Mouse (Mus musculus): ENCODE data around the gene Arid1b. TPM values are rescaled to one million over a fixed set of nuclear protein-coding genes. Genes with fewer than 3 reads are reported as not detected.

Arid1b gene
- polyA plus RNA-seq, 1 experiment, result 99.0 TPM

DNA sequence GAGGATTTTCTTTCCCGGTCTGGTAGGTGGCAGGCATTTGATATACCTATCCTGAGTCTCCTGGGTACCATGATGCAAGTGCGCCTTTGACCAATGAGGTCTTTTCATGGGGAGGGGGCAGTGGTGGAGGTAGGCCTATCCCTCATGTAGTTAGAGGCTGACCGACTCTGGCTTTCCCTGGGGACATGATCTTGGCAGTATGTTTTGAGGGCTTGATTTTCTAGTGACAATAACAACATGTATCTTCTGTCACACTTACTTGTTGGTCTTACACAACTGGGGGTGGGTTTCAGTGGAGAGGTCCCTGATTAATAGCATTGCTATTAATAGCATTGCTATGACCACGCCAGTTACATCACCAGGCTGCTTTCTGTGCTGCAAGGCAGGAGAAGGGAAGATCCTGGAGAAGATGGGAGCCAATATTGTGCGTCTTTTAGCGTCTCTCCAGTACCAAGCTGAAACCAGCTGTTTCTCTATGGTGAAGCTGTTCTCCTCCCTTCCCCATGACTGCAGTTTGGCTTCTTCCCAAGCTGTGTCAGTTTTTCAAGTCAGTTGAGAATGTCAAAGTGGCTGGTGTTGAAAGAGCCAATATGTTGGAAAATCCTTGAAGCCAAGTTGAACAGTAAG is 216.1 kb downstream of the Arid1b start:
- 0 out of 2 replicates have a peak, but pooled peaks cover 2% of the 10 kb centered on the region for H3K4me1 ChIP-seq (replicated peaks; ENCODE audit: control insufficient read depth, insufficient read depth, low read length)
- H3K27me3 ChIP-seq (ENCODE audit: control insufficient read depth, insufficient read depth, low read length), result no peaks in the 10 kb centered on the region
- TF ChIP-seq CTCF (IDR thresholded peaks at IDR 0.05; ENCODE audit: borderline replicate concordance, control insufficient read depth, extremely low read depth, insufficient read depth, low read length, poor library complexity) (no peak), POLR2A (IDR thresholded peaks at IDR 0.05; ENCODE audit: control insufficient read depth, extremely low read depth, insufficient read depth, low read length, poor library complexity) (no peak)
- DNase-seq, result no peak
- no peaks in the 10 kb centered on the region for H3K36me3 ChIP-seq (ENCODE audit: control insufficient read depth, insufficient read depth, low read length)
- 92% methylated on average over 6 of the region's 6 CpGs for WGBS
- no peak overlapping the region for H3K27ac ChIP-seq (ENCODE audit: control insufficient read depth, insufficient read depth, low read length)
- H3K4me3 ChIP-seq (ENCODE audit: control insufficient read depth, insufficient read depth, low read length), result no peak overlapping the region

DNA sequence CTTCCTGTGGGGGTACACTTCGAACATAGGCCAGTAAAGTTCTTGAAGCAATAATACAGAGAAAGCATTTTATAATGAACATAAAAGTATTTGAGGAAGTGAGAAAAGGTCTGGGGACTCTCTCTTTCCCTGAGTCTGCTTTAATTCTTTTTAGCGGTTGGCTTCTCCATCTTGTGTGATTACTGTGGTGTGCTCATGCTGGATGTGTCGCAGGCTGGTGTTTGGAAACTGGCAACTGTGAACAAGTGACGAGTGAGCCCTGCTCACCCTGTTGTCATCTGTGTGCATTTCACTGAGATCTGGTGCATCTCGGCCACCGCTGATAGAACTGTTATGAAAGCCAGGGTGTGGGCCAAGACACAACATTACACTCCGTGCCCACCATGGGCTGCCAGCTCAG is 216.8 kb downstream of the Arid1b start:
- no peak for TF ChIP-seq POLR2A (IDR thresholded peaks at IDR 0.05; ENCODE audit: control insufficient read depth, extremely low read depth, insufficient read depth, low read length, poor library complexity)
- Histone ChIP-seq H3K27ac (ENCODE audit: control insufficient read depth, insufficient read depth, low read length) (no peak overlapping the region), H3K4me1 (replicated peaks; ENCODE audit: control insufficient read depth, insufficient read depth, low read length) (0 out of 2 replicates have a peak, but pooled peaks cover 2% of the 10 kb centered on the region), H3K27me3 (ENCODE audit: control insufficient read depth, insufficient read depth, low read length) (no peaks in the 10 kb centered on the region), H3K36me3 (ENCODE audit: control insufficient read depth, insufficient read depth, low read length) (no peaks in the 10 kb centered on the region), H3K4me3 (ENCODE audit: control insufficient read depth, insufficient read depth, low read length) (no peak overlapping the region)
- 63% methylated on average over 7 of the region's 7 CpGs for WGBS
- no peak for DNase-seq

DNA sequence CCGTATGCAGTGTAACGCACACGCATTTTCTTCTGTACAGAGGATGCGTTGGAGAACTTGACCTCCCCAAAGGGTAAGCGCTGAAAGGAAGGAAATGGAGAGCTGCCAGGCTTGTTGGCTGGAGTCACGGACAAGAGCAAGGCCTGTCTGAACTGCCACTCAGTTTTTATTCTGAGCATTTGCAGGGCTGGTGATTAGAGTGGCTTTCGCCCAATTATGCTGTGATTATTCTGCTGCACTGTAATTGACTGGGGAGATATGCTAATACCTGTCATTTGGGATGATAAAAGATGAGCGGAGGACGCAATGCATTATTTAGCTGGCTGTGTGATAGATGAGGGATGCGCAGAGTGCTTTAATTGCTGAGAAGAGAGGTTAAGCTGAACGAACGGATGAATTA is 218.0 kb downstream of the Arid1b start:
- WGBS, result 84% methylated on average over 12 of the region's 12 CpGs
- no peak overlapping the region for H3K4me3 ChIP-seq (ENCODE audit: control insufficient read depth, insufficient read depth, low read length)
- no peaks in the 10 kb centered on the region for H3K36me3 ChIP-seq (ENCODE audit: control insufficient read depth, insufficient read depth, low read length)
- no peak for DNase-seq
- H3K27ac ChIP-seq (ENCODE audit: control insufficient read depth, insufficient read depth, low read length), result no peak overlapping the region
- TF ChIP-seq CTCF (IDR thresholded peaks at IDR 0.05; ENCODE audit: borderline replicate concordance, control insufficient read depth, extremely low read depth, insufficient read depth, low read length, poor library complexity) (no peak), POLR2A (IDR thresholded peaks at IDR 0.05; ENCODE audit: control insufficient read depth, extremely low read depth, insufficient read depth, low read length, poor library complexity) (no peak)
- H3K27me3 ChIP-seq (ENCODE audit: control insufficient read depth, insufficient read depth, low read length), result no peaks in the 10 kb centered on the region
- H3K4me1 ChIP-seq (replicated peaks; ENCODE audit: control insufficient read depth, insufficient read depth, low read length), result peaks cover 8% of the 10 kb centered on the region

DNA sequence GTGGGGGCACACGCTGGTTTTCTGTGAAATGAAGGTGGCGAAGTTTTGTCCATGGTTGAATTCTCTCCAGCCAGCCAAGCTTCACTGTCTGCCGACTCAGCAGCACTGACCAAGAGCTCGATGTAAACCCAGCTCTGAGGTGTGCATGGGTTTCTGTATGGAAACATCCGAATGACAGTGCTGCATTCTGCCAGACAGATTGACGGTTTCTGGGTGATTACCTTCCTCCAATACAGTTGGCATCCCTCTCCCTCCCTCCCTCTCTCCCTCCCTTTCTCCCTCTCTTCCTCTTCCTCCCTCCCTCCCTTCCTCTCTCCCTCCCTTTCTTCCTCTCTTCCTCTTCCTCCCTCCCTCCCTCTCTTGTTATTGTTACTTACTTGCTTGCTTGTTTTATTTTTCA is 219.3 kb downstream of the Arid1b start:
- Histone ChIP-seq H3K36me3 (ENCODE audit: control insufficient read depth, insufficient read depth, low read length) (no peaks in the 10 kb centered on the region), H3K4me3 (ENCODE audit: control insufficient read depth, insufficient read depth, low read length) (no peak overlapping the region), H3K27me3 (ENCODE audit: control insufficient read depth, insufficient read depth, low read length) (no peaks in the 10 kb centered on the region), H3K27ac (ENCODE audit: control insufficient read depth, insufficient read depth, low read length) (no peak overlapping the region), H3K4me1 (replicated peaks; ENCODE audit: control insufficient read depth, insufficient read depth, low read length) (peaks cover 14% of the 10 kb centered on the region)
- no peak for DNase-seq
- 87% methylated on average over 6 of the region's 6 CpGs for WGBS
- TF ChIP-seq CTCF (IDR thresholded peaks at IDR 0.05; ENCODE audit: borderline replicate concordance, control insufficient read depth, extremely low read depth, insufficient read depth, low read length, poor library complexity) (no peak), POLR2A (IDR thresholded peaks at IDR 0.05; ENCODE audit: control insufficient read depth, extremely low read depth, insufficient read depth, low read length, poor library complexity) (no peak)

DNA sequence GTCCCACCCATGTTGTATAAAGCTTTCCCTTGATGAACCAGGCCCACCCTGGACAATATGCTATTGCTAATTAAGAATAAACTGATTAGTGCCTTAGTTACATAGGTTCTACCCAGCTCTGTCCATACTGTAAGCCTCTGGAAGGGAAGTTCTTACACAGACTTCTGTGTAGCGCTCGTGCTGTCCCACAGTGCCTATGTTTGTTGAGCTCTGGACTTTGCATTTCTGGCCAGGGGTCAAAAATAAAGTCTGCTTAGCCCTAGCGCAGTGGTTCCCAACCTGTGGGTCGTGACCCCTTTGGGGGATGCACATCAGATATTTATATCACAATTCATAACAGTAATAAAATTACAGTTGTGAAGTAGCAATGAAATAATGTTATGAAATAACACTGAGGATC is 221.2 kb downstream of the Arid1b start:
- DNase-seq, result no peak
- no peak overlapping the region for H3K27ac ChIP-seq (ENCODE audit: control insufficient read depth, insufficient read depth, low read length)
- no peak overlapping the region for H3K4me3 ChIP-seq (ENCODE audit: control insufficient read depth, insufficient read depth, low read length)
- peaks cover 20% of the 10 kb centered on the region for H3K4me1 ChIP-seq (replicated peaks; ENCODE audit: control insufficient read depth, insufficient read depth, low read length)
- TF ChIP-seq CTCF (IDR thresholded peaks at IDR 0.05; ENCODE audit: borderline replicate concordance, control insufficient read depth, extremely low read depth, insufficient read depth, low read length, poor library complexity), result no peak
- no peak for TF ChIP-seq POLR2A (IDR thresholded peaks at IDR 0.05; ENCODE audit: control insufficient read depth, extremely low read depth, insufficient read depth, low read length, poor library complexity)
- H3K36me3 ChIP-seq (ENCODE audit: control insufficient read depth, insufficient read depth, low read length), result no peaks in the 10 kb centered on the region
- no peaks in the 10 kb centered on the region for H3K27me3 ChIP-seq (ENCODE audit: control insufficient read depth, insufficient read depth, low read length)
- 94% methylated on average over 4 of the region's 4 CpGs for WGBS

DNA sequence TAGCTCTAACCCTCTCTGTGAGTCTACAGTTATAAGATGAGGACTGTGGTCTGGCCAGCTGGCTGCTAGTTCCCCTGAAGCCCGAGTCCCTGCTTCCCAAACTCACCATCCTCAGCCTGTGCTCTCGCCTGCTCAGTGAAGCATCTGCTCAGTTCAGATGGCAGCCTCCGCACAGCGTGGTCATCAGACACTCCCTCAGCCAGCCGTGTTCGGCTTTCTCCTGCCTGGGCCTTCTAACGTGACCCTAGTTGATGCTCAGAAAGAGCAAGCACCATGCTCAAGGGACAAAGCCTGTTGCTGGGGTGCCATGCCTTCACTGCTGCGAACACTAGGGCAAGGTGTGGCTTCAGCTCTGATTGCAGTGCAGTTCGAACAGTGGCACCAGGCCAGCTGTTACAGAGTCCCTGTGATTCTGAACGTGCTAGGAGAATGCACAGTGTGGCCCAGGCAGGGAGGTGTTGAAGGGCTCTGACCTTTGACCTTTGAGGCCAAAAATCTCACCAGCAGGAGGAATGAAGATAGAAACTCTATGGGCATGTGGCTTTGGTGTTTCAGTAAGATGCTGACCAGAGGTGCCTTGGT is 222.9 kb downstream of the Arid1b start:
- no peak for DNase-seq
- 32% methylated on average over 10 of the region's 10 CpGs for WGBS
- H3K27ac ChIP-seq (ENCODE audit: control insufficient read depth, insufficient read depth, low read length), result no peak overlapping the region

More for the DNA sequence above, 222.9 kb downstream of the Arid1b start:
- peaks cover 27% of the 10 kb centered on the region for H3K4me1 ChIP-seq (replicated peaks; ENCODE audit: control insufficient read depth, insufficient read depth, low read length)
- TF ChIP-seq POLR2A (IDR thresholded peaks at IDR 0.05; ENCODE audit: control insufficient read depth, extremely low read depth, insufficient read depth, low read length, poor library complexity) (no peak), CTCF (IDR thresholded peaks at IDR 0.05; ENCODE audit: borderline replicate concordance, control insufficient read depth, extremely low read depth, insufficient read depth, low read length, poor library complexity) (no peak)
- no peaks in the 10 kb centered on the region for H3K27me3 ChIP-seq (ENCODE audit: control insufficient read depth, insufficient read depth, low read length)
- H3K36me3 ChIP-seq (ENCODE audit: control insufficient read depth, insufficient read depth, low read length), result no peaks in the 10 kb centered on the region
- H3K4me3 ChIP-seq (ENCODE audit: control insufficient read depth, insufficient read depth, low read length), result no peak overlapping the region
